Mouse (Mus musculus): ENCODE data around the gene Mapkbp1.

The Mapkbp1 gene

DNA sequence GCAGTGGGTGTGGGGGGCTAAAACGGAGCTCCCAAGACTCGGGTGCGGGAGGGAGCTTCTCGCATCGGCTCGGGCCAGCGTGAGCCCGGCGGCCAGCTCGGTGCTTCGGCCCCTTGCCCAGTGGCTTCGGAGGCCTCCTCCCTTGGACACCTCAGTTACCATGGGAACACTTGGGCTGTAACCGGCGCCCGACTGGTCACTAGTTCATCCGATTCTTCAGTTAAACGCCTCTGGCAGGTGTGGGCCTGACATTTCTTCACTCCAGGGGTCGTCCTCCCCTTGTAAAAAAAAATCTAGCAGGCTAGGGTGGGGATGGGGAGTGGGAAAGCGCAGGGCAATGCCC is at the start of gene Mapkbp1:
TSS of gene Mapkbp1 (plus strand) at position 163 of the 343 bp plus-strand sequence.
- no peak for DNase-seq (ENCODE audit: low read depth, low spot score)

DNA sequence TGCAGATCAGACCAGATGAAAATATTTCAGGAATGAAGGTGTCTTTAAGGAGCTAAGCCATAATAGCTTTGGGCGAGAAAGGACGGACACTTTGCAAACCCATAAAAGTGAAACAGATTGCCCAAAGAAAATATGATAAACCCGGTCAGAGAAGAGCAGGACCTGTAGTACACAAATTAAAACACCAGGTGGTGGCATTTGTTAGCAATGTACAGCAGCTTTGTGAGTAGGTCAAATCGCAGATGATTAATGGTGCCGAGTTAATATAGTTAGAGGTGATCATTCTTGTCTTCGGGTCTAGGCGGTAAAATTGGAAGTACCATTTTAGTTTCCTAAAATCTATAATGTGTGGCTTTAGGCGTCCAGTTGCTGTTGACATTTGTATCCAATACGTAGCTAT is 1.9 kb upstream of the Mapkbp1 start:
- DNase-seq (ENCODE audit: low read depth, low spot score) = peak; percentile 33

DNA sequence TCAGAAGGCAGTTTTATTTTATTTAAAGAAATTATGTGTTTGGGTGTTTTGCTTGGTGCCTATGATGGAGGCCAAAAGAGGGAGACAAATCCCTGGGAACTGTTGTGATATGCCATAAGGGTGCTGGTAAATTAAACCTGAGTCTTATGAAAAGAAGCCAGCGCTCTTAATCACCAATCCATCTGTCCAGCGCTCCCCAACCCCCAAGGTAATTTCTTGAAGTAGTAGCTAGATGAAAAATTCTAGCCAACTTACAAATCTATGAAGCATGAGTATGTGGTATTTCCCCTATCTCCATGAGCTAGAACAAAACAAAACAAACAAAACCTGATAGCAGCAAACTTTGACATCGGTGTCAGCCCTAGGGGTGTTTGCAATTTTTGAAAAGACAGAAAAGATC is 1.2 kb upstream of the Mapkbp1 start:
- no peak for DNase-seq (ENCODE audit: low read depth, low spot score)

DNA sequence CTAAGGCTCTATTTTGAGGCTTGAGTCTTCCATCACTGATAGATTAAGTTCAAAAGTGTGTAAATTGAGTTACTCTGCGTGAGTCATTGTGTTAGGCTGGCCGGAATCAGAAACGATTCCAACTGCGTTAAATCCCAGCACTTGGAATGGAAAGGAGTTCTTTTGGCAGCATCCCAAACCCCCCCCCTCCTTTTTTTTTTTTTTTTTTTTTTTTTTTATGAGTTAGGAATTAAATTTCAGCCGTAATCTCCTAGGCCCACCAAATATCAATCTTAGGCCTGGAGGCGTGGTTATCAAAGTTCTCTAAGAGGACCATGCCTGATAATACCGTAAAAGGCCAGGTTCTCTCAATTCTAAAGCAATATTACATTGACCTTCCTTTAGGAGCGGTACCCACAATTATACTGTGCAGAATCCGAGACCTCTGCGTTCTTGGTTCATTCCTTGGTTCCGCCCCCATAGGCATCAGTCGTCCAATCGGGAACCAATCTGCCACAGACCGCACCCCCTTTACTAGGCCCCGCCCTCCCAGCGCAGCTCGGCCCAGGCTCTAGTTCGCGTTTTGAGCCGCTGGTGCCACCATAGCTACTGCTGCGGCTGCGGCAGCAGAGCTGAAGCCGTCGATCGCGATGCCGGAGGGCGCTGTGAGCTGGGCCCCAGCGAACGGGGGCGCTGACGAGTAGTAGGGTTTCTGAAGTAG is 512 bp upstream of the Mapkbp1 start:
- peak; percentile 81 for DNase-seq (ENCODE audit: low read depth, low spot score)

DNA sequence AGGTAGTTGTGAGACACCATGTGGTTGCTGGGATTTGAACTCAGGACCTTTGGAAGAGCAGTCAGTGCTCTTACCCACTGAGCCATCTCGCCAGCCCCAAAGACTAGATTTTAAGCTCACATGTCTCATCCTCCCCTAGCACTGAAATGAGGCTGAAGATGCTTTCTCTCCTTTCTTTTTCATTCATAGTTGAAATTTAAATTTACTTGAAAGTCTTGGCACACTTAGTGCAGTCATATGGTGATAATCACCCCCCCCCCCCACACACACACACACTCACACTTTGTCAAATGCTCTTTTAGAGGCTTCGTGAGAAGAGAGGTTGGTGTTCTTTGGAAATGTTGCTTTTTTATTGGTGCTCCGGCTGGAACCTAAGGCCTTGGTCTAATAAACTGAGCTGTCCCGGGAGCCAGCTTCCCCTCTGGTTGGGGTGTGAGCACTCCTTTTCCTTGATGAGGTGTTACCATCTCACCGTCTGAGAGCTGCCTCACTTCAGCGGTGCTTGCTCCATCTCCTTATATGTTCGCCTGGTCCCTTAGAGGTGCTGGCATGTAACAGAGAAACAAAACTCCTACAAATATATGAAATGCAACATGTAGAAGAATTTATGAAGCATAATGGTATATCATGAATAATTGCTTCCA is 8.0 kb downstream of the Mapkbp1 start:
- DNase-seq (ENCODE audit: low read depth, low spot score) = no peak

DNA sequence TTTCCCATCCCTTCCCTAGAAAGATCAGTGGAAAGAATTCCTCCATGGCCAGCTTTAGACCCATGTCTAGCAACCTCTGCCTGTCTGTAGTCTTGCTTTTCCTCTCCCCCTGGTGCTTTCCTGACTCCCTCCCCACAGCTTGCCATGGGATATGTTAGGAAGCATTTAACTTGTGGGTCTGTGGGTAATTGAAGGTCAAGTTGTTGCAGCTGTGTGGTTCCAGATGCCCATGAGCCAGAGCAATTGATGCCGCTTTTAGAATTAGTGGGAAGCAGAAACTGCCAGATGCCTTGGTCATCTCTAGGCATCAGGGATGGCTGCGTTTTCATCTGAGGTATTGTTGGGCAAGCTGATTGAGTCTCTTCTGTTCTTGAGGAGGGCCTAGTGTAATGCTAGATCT is 9.1 kb downstream of the Mapkbp1 start:
- DNase-seq (ENCODE audit: low read depth, low spot score) = no peak

DNA sequence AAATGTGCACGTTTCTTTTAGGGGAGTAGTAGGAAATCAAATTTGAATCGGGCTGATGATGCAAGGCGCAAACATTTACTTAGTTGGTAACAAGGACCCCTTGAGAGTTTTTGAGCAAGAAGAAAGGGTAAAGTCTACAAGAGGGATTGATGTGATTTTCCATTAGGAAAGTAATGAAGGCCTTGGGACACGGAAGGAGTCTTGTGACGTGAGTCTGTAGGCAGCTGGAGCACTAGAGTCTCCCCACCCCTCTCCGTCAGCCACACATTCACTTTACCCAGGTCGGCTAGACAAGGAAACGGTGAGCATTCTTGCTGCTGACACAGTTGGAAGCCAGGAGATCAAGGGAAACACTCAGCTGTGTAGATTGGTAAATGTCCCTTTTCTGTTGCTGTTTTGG is 13.4 kb downstream of the Mapkbp1 start:
- no peak for DNase-seq (ENCODE audit: low read depth, low spot score)

DNA sequence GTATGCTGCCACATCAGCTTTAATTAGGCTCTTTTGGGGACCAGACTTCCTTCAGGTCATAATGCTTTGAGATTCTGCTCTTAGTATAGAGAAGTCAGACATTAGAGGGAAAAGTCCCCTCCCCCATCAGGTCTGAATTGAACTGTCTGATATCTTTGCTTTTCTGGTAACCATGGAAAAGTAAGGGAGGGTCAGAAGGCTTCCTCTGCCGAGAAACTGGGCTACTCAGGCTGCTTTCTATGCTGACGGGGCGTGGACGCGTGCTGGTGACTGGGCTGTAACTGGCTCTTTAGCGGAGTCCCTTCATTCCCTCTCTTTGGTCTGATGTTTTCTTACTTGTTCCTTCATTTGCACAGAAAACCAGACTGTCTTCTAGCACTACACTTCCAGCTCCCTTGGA is 13.9 kb downstream of the Mapkbp1 start:
- DNase-seq (ENCODE audit: low read depth, low spot score) = no peak

DNA sequence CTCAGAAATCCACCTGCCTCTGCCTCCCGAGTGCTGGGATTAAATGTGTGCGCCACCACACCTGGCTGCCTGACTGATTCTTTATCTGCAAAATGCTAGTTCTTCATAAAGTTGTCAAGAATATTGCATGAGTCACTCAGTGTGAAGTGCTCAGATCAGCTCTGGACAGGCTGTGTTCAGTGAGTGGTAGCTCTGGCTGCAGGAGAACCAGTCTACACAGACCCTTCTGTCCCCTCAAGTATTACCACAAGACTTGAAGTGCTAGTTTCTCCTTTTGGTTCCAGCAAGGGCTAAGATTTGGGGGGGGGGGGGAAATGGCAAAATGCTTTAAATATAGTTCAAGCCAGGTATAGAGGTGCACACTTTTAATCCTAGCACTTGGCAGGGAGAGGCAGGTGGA is 14.9 kb downstream of the Mapkbp1 start:
- no peak for DNase-seq (ENCODE audit: low read depth, low spot score)

DNA sequence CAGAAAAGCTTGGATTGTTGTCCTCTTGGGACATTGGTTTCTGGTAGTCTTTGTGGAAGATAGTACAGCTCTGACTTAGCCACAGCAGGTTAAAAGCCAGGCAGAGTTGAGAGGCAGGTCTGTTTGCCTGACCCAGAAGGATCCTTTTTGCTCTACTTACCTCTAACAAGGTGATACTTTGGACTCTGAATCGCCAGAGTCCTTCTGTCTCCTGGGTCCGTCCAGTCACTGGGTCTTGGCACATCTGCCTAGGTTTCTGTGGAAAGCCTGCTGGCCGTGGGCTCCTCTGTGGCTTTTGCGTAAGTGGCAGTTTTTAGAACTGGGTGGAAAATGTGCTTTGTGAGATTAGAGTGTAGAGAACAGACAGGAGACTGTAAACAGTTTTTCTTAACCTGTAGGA is 16.5 kb downstream of the Mapkbp1 start:
- DNase-seq (ENCODE audit: low read depth, low spot score) = no peak

DNA sequence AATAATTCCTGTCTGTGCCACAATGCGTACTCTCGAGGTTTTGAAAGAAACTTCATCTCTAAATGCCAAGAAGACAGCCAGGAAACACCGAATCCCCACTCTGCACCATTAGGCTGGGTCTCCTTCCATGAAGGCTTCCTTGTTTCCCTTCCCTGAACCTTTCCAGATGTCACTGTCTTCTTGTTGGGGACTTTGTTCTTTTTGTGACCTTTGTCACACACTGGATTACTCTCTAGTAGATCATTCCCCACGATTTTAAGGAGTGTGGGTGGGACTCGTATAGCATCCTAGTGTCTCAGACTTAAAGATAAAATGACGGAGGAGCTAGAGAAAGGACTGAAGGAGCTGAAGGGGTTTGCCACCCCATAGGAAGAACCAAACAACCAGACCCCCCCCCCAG is 18.4 kb downstream of the Mapkbp1 start:
- DNase-seq (ENCODE audit: low read depth, low spot score) = no peak

DNA sequence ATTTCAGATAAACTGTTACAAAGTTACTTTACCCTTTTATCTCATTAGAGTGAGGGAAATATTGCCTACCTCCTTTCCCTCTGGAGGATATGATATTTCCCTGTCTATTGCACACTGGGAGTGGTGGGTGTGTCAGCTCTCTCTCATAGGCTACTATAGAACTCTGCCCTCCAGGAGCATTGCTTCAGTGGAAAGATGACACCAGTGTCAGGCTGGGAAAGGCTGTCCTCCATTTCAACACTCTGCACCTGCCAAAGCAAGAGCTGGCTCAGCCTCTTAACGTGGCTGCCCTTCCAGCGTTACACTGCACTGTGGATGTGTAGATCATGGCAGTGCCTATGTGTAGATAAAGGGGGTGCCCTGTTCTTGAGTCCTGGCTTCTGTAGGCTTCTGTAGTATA is 19.9 kb downstream of the Mapkbp1 start:
- DNase-seq (ENCODE audit: low read depth, low spot score) = no peak

DNA sequence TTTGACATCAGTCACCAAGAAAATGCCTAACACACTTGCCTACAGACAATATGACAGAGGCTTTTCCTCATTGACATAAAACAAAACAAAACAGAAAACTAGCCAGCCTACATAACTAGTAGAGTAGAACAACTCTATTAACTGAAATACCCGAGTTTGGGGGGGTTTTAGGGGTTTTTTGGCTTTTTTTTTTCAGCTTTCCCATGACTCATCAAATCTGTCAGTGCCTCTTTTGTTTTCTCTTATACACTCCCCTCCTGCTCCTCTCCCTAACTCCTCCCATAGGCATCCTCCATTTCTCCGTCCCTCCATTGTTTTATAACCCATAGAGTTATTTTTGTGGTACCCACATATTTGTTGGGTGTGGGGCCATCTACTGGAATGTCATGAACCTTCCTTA is 21.0 kb downstream of the Mapkbp1 start:
- DNase-seq (ENCODE audit: low read depth, low spot score) = no peak

DNA sequence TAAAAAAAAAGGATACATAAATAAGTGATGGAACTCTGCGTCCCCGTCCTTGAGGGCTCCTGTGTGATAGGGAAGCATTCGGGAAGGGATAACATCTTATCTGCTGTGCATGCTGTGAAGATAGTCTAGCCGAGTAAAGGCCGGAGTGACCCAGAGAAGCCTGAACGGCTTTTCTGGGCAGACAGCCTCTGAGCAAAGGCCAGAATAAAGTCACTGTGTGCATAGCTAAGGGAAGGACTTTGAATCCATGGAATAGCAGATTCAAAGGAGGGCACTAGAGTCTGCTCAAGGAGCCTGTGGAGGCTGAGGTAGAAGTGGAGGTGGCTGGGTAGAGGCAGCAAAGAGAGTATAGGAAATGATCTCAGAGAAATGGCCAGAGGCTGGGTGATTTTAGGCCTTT is 22.3 kb downstream of the Mapkbp1 start:
- no peak for DNase-seq (ENCODE audit: low read depth, low spot score)

DNA sequence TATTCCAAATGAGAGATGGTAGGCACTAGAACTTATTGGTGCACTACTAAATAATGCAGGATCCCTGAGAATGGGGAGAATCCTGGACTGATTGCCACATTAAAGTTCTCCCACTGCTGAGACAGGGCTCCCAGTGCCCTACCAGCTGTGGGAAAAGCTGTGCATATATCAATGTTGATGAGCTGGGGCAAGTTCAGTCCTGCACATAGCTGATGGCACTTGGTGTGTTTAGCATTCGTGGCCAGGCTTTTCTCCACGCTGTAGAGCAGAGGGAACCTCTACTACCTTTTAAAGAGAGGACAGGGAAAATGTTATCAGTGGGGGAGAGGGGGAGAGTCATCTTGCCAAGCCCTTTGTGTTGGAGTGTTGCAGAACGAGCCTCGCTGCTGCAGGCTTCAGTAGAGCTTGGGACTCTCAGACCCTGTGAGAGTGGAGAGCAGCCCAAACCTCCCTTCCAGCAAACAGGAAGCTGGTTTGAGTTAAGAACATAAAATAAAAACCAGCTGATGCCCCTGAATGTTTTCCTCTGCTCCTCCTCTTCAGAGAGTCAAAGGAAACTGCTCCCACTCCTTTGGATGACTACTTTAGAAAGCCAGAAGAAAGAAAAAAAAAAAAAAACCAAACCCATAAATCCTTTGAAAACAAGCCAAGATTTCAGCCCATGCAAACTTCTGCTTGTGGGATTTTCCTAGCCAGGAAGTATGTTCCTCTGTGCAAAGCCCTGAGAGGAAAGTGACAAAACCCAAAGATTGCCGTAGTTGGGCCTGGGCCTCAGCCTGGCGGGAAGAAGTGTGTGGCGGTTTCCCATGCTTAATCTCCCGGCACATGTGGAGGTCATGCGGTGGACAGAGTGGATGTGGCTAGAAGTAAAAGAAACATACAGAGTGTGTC is 23.1 kb downstream of the Mapkbp1 start:
- DNase-seq (ENCODE audit: low read depth, low spot score) = no peak

DNA sequence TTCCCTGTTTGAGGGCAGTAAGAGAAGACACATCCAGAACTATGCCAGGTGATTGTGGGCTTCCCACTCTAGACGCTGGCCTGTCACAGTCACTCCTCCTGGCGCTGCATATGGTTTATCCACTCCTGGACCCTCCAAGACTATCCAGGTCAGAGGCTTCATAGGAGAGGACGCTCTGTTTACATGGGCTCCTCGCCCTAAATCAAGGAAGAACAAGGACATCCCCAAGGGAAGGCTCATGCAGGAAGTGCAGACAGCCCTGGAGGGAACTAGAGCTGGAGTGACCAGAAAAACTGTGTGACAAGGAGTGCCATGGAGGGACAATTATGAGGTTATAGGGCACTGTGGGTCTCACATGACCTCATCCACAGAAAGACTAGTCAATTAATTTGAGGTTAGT is 24.9 kb downstream of the Mapkbp1 start:
- DNase-seq (ENCODE audit: low read depth, low spot score) = no peak

DNA sequence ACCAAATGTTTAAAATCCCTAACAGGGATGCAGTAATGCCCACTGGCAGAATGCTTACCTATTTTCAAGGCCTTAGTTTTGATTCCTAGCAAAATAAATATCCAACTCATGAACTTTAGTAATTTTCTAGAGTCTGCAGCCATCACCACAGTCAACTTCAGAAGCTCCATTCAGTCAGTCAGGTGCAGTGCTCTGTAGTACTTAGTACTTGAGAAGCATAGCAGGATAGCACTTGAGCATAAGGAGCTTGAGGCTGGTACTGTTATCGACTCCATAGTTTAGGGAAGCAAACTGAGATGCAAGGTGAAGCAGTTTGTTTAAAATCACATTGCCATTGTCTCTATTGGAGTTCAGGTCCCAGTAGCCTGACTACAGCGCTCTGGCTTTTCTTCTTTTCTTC is 27.2 kb downstream of the Mapkbp1 start:
- no peak for DNase-seq (ENCODE audit: low read depth, low spot score)

DNA sequence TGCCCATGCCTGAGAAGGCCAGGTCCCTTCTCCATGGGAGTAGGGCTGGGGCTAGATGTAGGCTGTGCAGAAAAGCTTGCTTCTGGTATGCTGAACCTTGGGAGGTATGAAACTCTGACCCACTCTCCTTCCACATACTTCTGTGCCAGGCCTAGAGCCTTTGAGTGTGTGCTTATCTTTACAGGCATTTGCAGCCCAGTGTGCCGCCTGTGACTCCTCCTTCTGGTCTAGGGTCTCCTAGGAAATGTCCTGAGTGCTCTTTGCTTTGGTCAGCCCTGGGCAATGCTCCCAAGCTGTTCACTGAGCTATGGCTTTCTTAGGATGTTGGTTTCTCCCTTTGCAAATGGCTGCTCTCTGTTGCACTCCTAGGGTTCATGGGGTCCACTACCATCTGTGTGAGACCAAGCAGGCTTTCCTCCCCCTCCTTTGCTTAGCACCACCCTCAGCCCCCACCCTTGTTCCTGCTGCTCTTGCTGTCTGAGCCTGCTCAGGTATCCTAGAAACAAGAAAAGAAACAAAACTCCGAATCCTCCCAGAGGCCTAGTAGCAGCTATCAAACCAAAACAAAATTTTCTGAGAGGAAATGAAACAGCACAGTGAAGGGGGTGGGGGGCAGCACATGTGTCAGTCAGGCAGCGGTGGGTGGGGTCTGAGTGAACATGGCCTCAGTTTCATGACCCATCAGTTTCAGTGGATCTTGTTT is 28.5 kb downstream of the Mapkbp1 start:
- DNase-seq (ENCODE audit: low read depth, low spot score) = no peak

DNA sequence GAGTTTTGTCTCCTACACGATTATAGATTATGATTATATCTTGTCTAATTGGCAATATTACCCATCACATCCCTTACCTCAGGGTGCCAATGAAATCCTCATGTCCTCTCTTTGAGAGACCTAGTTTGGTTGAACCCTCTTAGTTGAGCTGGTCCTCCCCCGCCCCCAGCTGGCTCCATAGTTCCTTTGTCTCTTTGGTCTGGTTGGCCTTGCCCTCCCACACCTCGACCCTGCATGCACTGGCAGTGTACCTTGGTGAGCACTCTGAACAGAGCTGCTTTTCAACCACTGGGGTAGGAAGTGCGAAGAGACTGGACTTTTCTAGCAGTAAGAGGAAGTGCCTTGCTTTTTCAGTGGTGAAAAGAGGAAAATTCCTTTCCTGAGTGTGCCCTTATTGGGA is 29.5 kb downstream of the Mapkbp1 start:
- DNase-seq (ENCODE audit: low read depth, low spot score) = no peak

DNA sequence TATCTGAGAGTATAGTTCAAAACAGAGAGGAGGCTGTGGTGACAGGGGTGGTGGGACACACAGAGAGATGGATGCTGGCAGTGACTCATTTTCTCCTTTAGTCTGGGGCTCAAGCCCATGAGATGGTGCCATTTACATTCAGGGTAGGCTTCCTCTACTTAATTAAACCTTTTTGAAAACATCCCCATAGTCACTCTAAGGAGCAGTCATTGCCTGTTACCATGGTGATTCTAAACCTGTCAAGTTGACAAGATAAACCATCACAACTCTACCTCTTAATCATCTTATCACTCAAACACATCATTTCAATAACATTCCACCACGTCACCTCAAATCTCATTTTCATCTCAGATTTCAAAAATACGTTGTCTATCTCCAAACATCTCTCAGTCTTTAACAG is 31.5 kb downstream of the Mapkbp1 start:
- no peak for DNase-seq (ENCODE audit: low read depth, low spot score)

DNA sequence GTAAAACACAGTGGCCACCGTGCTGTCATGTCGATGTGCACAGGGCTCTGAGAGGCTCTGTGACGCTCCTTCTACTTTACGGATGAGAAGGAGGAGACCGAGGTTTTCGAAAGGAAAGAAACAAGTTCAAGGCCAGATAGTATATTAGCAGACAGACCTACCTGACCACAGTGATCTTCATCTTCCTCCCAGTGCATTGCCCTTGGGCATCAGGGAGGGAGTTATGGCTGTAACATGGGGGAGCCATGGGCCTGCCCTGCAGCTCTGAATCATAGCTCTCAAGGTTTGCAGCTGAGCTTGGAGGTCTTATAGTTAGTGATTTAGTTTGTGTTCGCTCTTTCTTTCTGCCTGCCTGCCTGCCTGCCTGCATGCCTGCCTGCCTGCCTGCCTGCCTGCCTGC is 34.2 kb downstream of the Mapkbp1 start:
- DNase-seq (ENCODE audit: low read depth, low spot score) = no peak

DNA sequence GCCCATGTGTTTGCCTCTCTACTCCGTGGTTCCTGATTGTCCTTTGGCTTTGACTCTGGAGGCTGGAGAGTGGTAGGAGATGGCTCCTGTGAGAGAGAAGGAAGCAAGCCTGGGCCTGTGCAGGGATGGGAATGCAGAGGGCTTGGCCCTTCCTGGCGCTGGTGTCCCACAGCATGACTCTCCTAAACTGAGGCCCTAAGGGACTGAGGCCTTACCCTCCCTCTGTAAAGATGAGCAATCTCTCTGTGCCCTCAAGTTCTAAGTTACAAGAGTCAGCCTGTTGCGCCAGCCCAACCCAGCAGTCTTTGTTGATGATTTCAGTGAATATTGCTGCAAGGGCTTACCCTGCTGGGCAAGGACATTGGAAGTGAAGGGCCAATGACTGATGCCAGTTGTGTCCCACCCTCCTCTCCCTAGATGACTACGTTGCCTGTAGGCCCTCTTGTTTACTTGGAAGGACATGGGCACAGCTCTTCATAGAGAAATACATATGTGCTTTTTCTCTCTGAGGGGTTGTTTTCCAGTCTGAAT is 35.2 kb downstream of the Mapkbp1 start:
- DNase-seq (ENCODE audit: low read depth, low spot score) = no peak
